Mouse (Mus musculus) heart, postnatal 0 days (tissue): ENCODE data around the gene Ryr2.

Experiments used
- CTCF ChIP-seq: IDR thresholded peaks from 2 replicates; pipeline ENCODE4 v1.5.1; 2016; ENCODE audit warnings: antibody characterized with exemption, control low read depth, low read depth
- EP300 ChIP-seq: IDR thresholded peaks from 2 replicates; pipeline ENCODE4 v1.6.1; 2016; ENCODE audit warnings: antibody characterized with exemption, low read depth

- TF ChIP-seq EP300 (no peak), CTCF (no peak)
Measured at GRCm38 (mm10) chr13:11757894-11758293, 348.9 kb downstream of the Ryr2 start.
